Mouse (Mus musculus) frontal cortex, postnatal 36 days (tissue): Measurements from ENCODE around the gene Prr32.

ENCODE experiments used
- DNase-seq, 2 experiments: peaks; one replicate each; pipeline ENCODE4 v3.0.0; 2022; ENCODE audit warnings: low spot score in 2 of 2

Gene Prr32

GRCm38 (mm10) chrX:45090604-45091003, at the start of gene Prr32:
TSS of gene Prr32 (plus strand) at chrX:45090904.
- no peak for DNase-seq
